Mouse (Mus musculus): ENCODE data around the gene Slc4a3. TPM values are rescaled to one million over a fixed set of nuclear protein-coding genes. Genes with fewer than 3 reads are reported as not detected.

Slc4a3 gene
- polyA plus RNA-seq, 1 experiment: 8.0 TPM

GRCm38 (mm10) chr1:75572776-75573175 is 26.7 kb downstream of the Slc4a3 start:
- Histone ChIP-seq H3K4me3 (replicated peaks; ENCODE audit: control insufficient read depth, low read depth, low read length) (no peak overlapping the region), H3K27ac (ENCODE audit: control insufficient read depth, insufficient read depth, low read depth, low read length, poor library complexity) (no peak overlapping the region), H3K4me1 (ENCODE audit: control insufficient read depth, insufficient read depth, low read length) (no peaks in the 10 kb centered on the region)
- TF ChIP-seq CTCF (IDR thresholded peaks at IDR 0.05; ENCODE audit: control insufficient read depth, insufficient read depth, low read length) (no peak), POLR2A (IDR thresholded peaks at IDR 0.05; ENCODE audit: borderline replicate concordance, control insufficient read depth, low read depth, low read length) (no peak)
- 70% methylated on average over 6 of the region's 6 CpGs for WGBS

- WGBS: 80% methylated on average over 7 of the region's 7 CpGs
- Histone ChIP-seq H3K27ac (ENCODE audit: control insufficient read depth, insufficient read depth, low read depth, low read length, poor library complexity) (no peak overlapping the region), H3K4me1 (ENCODE audit: control insufficient read depth, insufficient read depth, low read length) (no peaks in the 10 kb centered on the region), H3K4me3 (replicated peaks; ENCODE audit: control insufficient read depth, low read depth, low read length) (no peak overlapping the region)
- no peak for TF ChIP-seq POLR2A (IDR thresholded peaks at IDR 0.05; ENCODE audit: borderline replicate concordance, control insufficient read depth, low read depth, low read length)
- TF ChIP-seq CTCF (IDR thresholded peaks at IDR 0.05; ENCODE audit: control insufficient read depth, insufficient read depth, low read length): no peak
These were observed 27.6 kb downstream of the Slc4a3 start for GRCm38 (mm10) chr1:75573715-75574114.

GRCm38 (mm10) chr1:75574476-75575310 is 28.6 kb downstream of the Slc4a3 start:
- Histone ChIP-seq H3K4me1 (ENCODE audit: control insufficient read depth, insufficient read depth, low read length) (no peaks in the 10 kb centered on the region), H3K27ac (ENCODE audit: control insufficient read depth, insufficient read depth, low read depth, low read length, poor library complexity) (no peak overlapping the region), H3K4me3 (replicated peaks; ENCODE audit: control insufficient read depth, low read depth, low read length) (no peak overlapping the region)
- WGBS: 69% methylated on average over 17 of the region's 17 CpGs
- TF ChIP-seq POLR2A (IDR thresholded peaks at IDR 0.05; ENCODE audit: borderline replicate concordance, control insufficient read depth, low read depth, low read length) (no peak), CTCF (IDR thresholded peaks at IDR 0.05; ENCODE audit: control insufficient read depth, insufficient read depth, low read length) (no peak)

- TF ChIP-seq POLR2A (IDR thresholded peaks at IDR 0.05; ENCODE audit: borderline replicate concordance, control insufficient read depth, low read depth, low read length) (no peak), CTCF (IDR thresholded peaks at IDR 0.05; ENCODE audit: control insufficient read depth, insufficient read depth, low read length) (no peak)
- 70% methylated on average over 7 of the region's 7 CpGs for WGBS
- H3K4me3 ChIP-seq (replicated peaks; ENCODE audit: control insufficient read depth, low read depth, low read length): no peak overlapping the region
- H3K27ac ChIP-seq (ENCODE audit: control insufficient read depth, insufficient read depth, low read depth, low read length, poor library complexity): no peak overlapping the region
- H3K4me1 ChIP-seq (ENCODE audit: control insufficient read depth, insufficient read depth, low read length): no peaks in the 10 kb centered on the region
These were observed 36.0 kb downstream of the Slc4a3 start for GRCm38 (mm10) chr1:75581936-75582624.

- Histone ChIP-seq H3K27ac (ENCODE audit: control insufficient read depth, insufficient read depth, low read depth, low read length, poor library complexity) (no peak overlapping the region), H3K4me1 (ENCODE audit: control insufficient read depth, insufficient read depth, low read length) (no peaks in the 10 kb centered on the region), H3K4me3 (replicated peaks; ENCODE audit: control insufficient read depth, low read depth, low read length) (no peak overlapping the region)
- WGBS: 79% methylated on average over 5 of the region's 5 CpGs
- TF ChIP-seq CTCF (IDR thresholded peaks at IDR 0.05; ENCODE audit: control insufficient read depth, insufficient read depth, low read length) (no peak), POLR2A (IDR thresholded peaks at IDR 0.05; ENCODE audit: borderline replicate concordance, control insufficient read depth, low read depth, low read length) (no peak)
These were observed 36.5 kb downstream of the Slc4a3 start for GRCm38 (mm10) chr1:75582625-75582956.

GRCm38 (mm10) chr1:75583034-75583433 is 37.0 kb downstream of the Slc4a3 start:
- Histone ChIP-seq H3K27ac (ENCODE audit: control insufficient read depth, insufficient read depth, low read depth, low read length, poor library complexity) (no peak overlapping the region), H3K4me3 (replicated peaks; ENCODE audit: control insufficient read depth, low read depth, low read length) (no peak overlapping the region), H3K4me1 (ENCODE audit: control insufficient read depth, insufficient read depth, low read length) (no peaks in the 10 kb centered on the region)
- WGBS: 68% methylated on average over 10 of the region's 10 CpGs
- TF ChIP-seq CTCF (IDR thresholded peaks at IDR 0.05; ENCODE audit: control insufficient read depth, insufficient read depth, low read length): no peak
- TF ChIP-seq POLR2A (IDR thresholded peaks at IDR 0.05; ENCODE audit: borderline replicate concordance, control insufficient read depth, low read depth, low read length): no peak

- no peak overlapping the region for H3K4me3 ChIP-seq (replicated peaks; ENCODE audit: control insufficient read depth, low read depth, low read length)
- no peaks in the 10 kb centered on the region for H3K4me1 ChIP-seq (ENCODE audit: control insufficient read depth, insufficient read depth, low read length)
- WGBS: 74% methylated on average over 3 of the region's 3 CpGs
These were observed 40.7 kb downstream of the Slc4a3 start for GRCm38 (mm10) chr1:75586791-75587190.

More at GRCm38 (mm10) chr1:75586791-75587190, 40.7 kb downstream of the Slc4a3 start:
- TF ChIP-seq POLR2A (IDR thresholded peaks at IDR 0.05; ENCODE audit: borderline replicate concordance, control insufficient read depth, low read depth, low read length) (no peak), CTCF (IDR thresholded peaks at IDR 0.05; ENCODE audit: control insufficient read depth, insufficient read depth, low read length) (no peak)
- no peak overlapping the region for H3K27ac ChIP-seq (ENCODE audit: control insufficient read depth, insufficient read depth, low read depth, low read length, poor library complexity)

Data from bone marrow, adult 2 months (tissue).